Mouse (Mus musculus): ENCODE measurements around the gene Slc22a7. TPM values are rescaled to one million over a fixed set of nuclear protein-coding genes. Genes with fewer than 3 reads are reported as not detected.
A peak's percentile ranks its signal among the peaks of the same experiment; 100 is the strongest.

The Slc22a7 gene
- total RNA-seq, 2 experiments from 2014 or later = not detected

- peak in 1 of 2 experiments; percentile 24 for DNase-seq
- intact Hi-C loops (cut with DNase I) = loop anchor here (1.0 kb wide), 1 partner anchor 74 kb away; no protein-coding TSS in a partner anchor
Measured at GRCm38 (mm10) chr17:46436672-46437366, 1.4 kb downstream of the Slc22a7 start.

- intact Hi-C loops (cut with DNase I) = no loop called here
- DNase-seq = no peak
Measured at GRCm38 (mm10) chr17:46433627-46434026, 4.6 kb downstream of the Slc22a7 start.

GRCm38 (mm10) chr17:46428761-46429414 lies 9.4 kb downstream of the Slc22a7 start, which contains the start of gene Crip3:
TSS of gene Crip3 (plus strand) at chr17:46428926.
- DNase-seq = no peak
- intact Hi-C loops (cut with DNase I) = no loop called here

- peak; percentile 50 to 63 for DNase-seq
- intact Hi-C loops (cut with DNase I) = no loop called here
Measured at GRCm38 (mm10) chr17:46426496-46426895, 11.8 kb downstream of the Slc22a7 start.

- intact Hi-C loops (cut with DNase I) = no loop called here
- DNase-seq = no peak
Measured at GRCm38 (mm10) chr17:46419717-46420116, 18.5 kb downstream of the Slc22a7 start.

GRCm38 (mm10) chr17:46418628-46419027 lies 19.6 kb downstream of the Slc22a7 start:
- DNase-seq = peak in 1 of 2 experiments; percentile 35
- intact Hi-C loops (cut with DNase I) = no loop called here

- intact Hi-C loops (cut with DNase I) = no loop called here
- DNase-seq = no peak
Measured at GRCm38 (mm10) chr17:46408478-46408877, 29.8 kb downstream of the Slc22a7 start.

- intact Hi-C loops (cut with DNase I) = no loop called here
- DNase-seq = no peak
Measured at GRCm38 (mm10) chr17:46394631-46395030, 43.6 kb downstream of the Slc22a7 start.

- DNase-seq = peak in 1 of 2 experiments; percentile 32
- intact Hi-C loops (cut with DNase I) = loop anchor here (2.0 kb wide), 1 partner anchor 22 kb away; no protein-coding TSS in a partner anchor
Measured at GRCm38 (mm10) chr17:46393012-46393411, 45.2 kb downstream of the Slc22a7 start.

GRCm38 (mm10) chr17:46388200-46388599 lies 50.1 kb downstream of the Slc22a7 start:
- intact Hi-C loops (cut with DNase I) = no loop called here

GRCm38 (mm10) chr17:46384061-46384801 lies 54.0 kb downstream of the Slc22a7 start:
- intact Hi-C loops (cut with DNase I) = loop anchor here (5.0 kb wide), 2 partner anchors 117 to 137 kb away; partner anchors contain the start of genes Polr1c and Yipf3
- DNase-seq = peak; percentile 35 to 52

More at GRCm38 (mm10) chr17:46388200-46388599, 50.1 kb downstream of the Slc22a7 start:
- DNase-seq = no peak

GRCm38 (mm10) chr17:46383294-46384060 lies 54.8 kb downstream of the Slc22a7 start, which contains the start of gene Zfp318:
TSS of gene Zfp318 (plus strand) at chr17:46383731.
- intact Hi-C loops (cut with DNase I) = loop anchor here (2.0 to 5.0 kb wide), 3 partner anchors 55 to 136 kb away; partner anchors contain the start of genes Abcc10, Polr1c and Yipf3
- peak; percentile 97 to 98 for DNase-seq

Other genes starting within 250 kb of the Slc22a7 start
- 10 to 100 TPM in 1 of 2 experiments, 1 to 10 TPM in 1; 8.5 to 10.3 TPM for gene Polh, start 235.8 kb downstream of the Slc22a7 start, total RNA-seq (2021)
- 10 to 100 TPM; 20.8 to 21.7 TPM for gene Xpo5, start 235.7 kb downstream of the Slc22a7 start, total RNA-seq (2021)
- gene Polr1c, start 190.4 kb downstream of the Slc22a7 start, total RNA-seq (2021) = 10 to 100 TPM; 22.2 to 25.1 TPM
- gene Yipf3, start 190.4 kb downstream of the Slc22a7 start, total RNA-seq (2021) = 10 to 100 TPM; 83.3 to 86.2 TPM
- under 1 TPM; 0.22 to 0.30 TPM for gene Lrrc73, start 184.9 kb downstream of the Slc22a7 start, total RNA-seq (2021)
- gene Tjap1, start 155.4 kb downstream of the Slc22a7 start, total RNA-seq (2021) = 10 to 100 TPM; 33.8 to 43.6 TPM
- gene Dlk2, start 141.0 kb downstream of the Slc22a7 start, total RNA-seq (2021) = under 1 TPM; 0.39 to 0.60 TPM
- gene Abcc10, start 110.1 kb downstream of the Slc22a7 start, total RNA-seq (2021) = 1 to 10 TPM; 3.8 to 4.9 TPM
- gene Zfp318, start 54.7 kb downstream of the Slc22a7 start, total RNA-seq (2021) = 10 to 100 TPM; 17.6 to 19.1 TPM
- gene Crip3, start 9.5 kb downstream of the Slc22a7 start, total RNA-seq (2021) = 1 to 10 TPM in 1 of 2 experiments, not detected in 1; 1.2 TPM
- gene Ttbk1, start 49.2 kb upstream of the Slc22a7 start, total RNA-seq (2021) = under 1 TPM; 0.19 TPM
- gene Dnph1, start 58.3 kb upstream of the Slc22a7 start, total RNA-seq (2021) = 1 to 10 TPM in 1 of 2 experiments, under 1 TPM in 1; 0.89 to 2.2 TPM
- 10 to 100 TPM; 20.3 to 24.0 TPM for gene Cul9, start 107.9 kb upstream of the Slc22a7 start, total RNA-seq (2021)
- gene Srf, start 117.7 kb upstream of the Slc22a7 start, total RNA-seq (2021) = 10 to 100 TPM; 85.7 to 94.7 TPM
- gene Ptk7, start 191.0 kb upstream of the Slc22a7 start, total RNA-seq (2021) = 1 to 10 TPM; 2.7 to 4.0 TPM
- gene Klc4, start 207.6 kb upstream of the Slc22a7 start, total RNA-seq (2021) = 10 to 100 TPM; 24.5 to 29.1 TPM
- gene Mrpl2, start 207.8 kb upstream of the Slc22a7 start, total RNA-seq (2021) = 100 to 1,000 TPM; 130 to 134 TPM
- gene Cul7, start 211.9 kb upstream of the Slc22a7 start, total RNA-seq (2021) = 10 to 100 TPM; 20.7 to 23.8 TPM
- gene Rrp36, start 235.9 kb upstream of the Slc22a7 start, total RNA-seq (2021) = 10 to 100 TPM in 1 of 2 experiments, 1 to 10 TPM in 1; 9.5 to 10.7 TPM
- 10 to 100 TPM; 48.0 to 49.3 TPM for gene Mea1, start 240.3 kb upstream of the Slc22a7 start, total RNA-seq (2021)
- 10 to 100 TPM; 85.5 to 87.7 TPM for gene Klhdc3, start 242.5 kb upstream of the Slc22a7 start, total RNA-seq (2021)

All from heart, postnatal 36 days (tissue).